Mouse (Mus musculus): ENCODE measurements at regions not wholly inside any gene's neighbourhood (a gene's known extent, or its start where the extent isn't known, plus 50 kb on each side); places are given as distances from the start of the nearest gene placed in this dataset.

DNA sequence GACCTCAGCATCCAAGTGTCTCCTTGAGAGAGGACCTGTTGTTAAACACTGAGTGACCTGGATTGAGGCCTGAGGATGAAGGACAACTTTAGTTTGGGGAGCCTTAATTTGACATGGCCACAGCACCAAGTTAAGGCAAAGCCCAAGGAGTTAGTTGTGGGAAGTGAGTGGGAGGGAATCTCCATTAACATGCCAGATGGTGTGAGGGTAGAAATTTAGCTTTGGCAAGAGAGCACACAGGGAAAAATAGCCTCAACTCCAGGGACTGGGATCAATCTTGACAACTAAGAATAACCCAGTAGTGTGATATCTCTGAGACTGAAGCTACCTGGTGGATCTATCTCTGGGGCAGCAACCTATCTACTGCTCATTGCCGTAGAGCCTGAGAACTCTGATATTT, 105.4 kb downstream of the Ahr start:
- 89% methylated on average over 1 of the region's 1 CpGs for WGBS
- Histone ChIP-seq H3K36me3 (ENCODE audit: insufficient read depth, low read length) (no peaks in the 10 kb centered on the region), H3K4me1 (ENCODE audit: insufficient read depth, low read length) (no peaks in the 10 kb centered on the region), H3K27me3 (ENCODE audit: insufficient read depth, low read length) (no peaks in the 10 kb centered on the region), H3K9me3 (ENCODE audit: low read length) (no peaks in the 10 kb centered on the region), H3K27ac (ENCODE audit: low read depth, low read length) (no peak overlapping the region), H3K4me3 (ENCODE audit: low read depth, low read length) (no peak overlapping the region), H3K9ac (replicated peaks; ENCODE audit: low read length, poor library complexity, severe bottlenecking) (no peak overlapping the region), H3K4me2 (ENCODE audit: low read depth, low read length, poor library complexity, severe bottlenecking) (no peak overlapping the region)
- ATAC-seq (ENCODE audit: low FRiP score) (no peak), DNase-seq (ENCODE audit: low spot score) (no peak)
- no peak for TF ChIP-seq CTCF (IDR thresholded peaks at IDR 0.05)

DNA sequence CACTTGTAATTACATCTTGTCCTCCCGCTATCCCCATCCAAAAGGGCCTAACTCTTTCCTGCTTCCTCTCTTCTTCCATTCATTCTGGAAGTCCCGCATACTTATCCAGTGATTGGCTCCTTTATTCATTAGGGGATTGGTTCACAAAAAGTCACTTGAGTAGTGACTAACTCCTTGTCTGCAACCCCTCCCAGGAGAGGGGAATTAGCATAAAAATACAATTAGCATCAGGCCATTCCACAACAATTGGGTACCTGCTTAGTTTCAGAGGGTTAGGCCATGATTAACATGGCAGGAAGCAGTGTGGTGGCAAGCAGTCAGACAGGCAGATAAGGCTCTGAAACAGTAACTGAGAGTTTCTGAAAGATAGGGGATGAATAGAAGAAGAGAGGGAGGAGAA, 115.6 kb downstream of the Ahr start:
- WGBS = 70% methylated on average over 2 of the region's 2 CpGs
- DNase-seq (ENCODE audit: low spot score) (no peak), ATAC-seq (ENCODE audit: low FRiP score) (no peak)

DNA sequence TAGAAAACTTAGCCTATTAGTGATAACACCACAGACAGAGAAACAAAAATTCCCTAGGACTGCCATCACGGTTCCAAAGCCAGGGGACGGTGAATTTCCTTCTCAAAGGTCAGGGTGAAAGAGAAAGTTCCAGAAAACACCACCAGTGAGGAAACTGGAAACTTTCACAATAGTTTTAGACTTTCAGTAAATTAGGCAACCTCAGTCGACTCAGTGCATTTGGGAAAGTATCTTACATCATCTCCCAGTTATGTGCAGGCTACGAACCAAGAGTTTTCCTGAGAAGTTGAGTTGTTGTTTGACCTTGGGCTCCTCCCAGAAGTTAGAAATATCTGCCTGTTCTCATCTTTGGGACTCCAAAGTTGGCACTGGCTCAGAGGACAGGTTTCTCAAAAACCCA, 116.9 kb downstream of the Ahr start:
- H3K27me3 ChIP-seq (ENCODE audit: insufficient read depth, low read length) = no peaks in the 10 kb centered on the region
- ATAC-seq (ENCODE audit: low FRiP score) (no peak), DNase-seq (ENCODE audit: low spot score) (no peak)
- H3K9ac ChIP-seq (replicated peaks; ENCODE audit: low read length, poor library complexity, severe bottlenecking) = no peak overlapping the region
- WGBS = 87% methylated on average over 4 of the region's 4 CpGs
- H3K36me3 ChIP-seq (ENCODE audit: insufficient read depth, low read length) = no peaks in the 10 kb centered on the region
- H3K4me2 ChIP-seq (ENCODE audit: low read depth, low read length, poor library complexity, severe bottlenecking) = no peak overlapping the region
- H3K27ac ChIP-seq (ENCODE audit: low read depth, low read length) = no peak overlapping the region
- no peak for TF ChIP-seq CTCF (IDR thresholded peaks at IDR 0.05)
- no peak overlapping the region for H3K4me3 ChIP-seq (ENCODE audit: low read depth, low read length)
- no peaks in the 10 kb centered on the region for H3K4me1 ChIP-seq (ENCODE audit: insufficient read depth, low read length)
- H3K9me3 ChIP-seq (ENCODE audit: low read length) = no peaks in the 10 kb centered on the region

More for the DNA sequence above, 115.6 kb downstream of the Ahr start:
- H3K4me1 ChIP-seq (ENCODE audit: insufficient read depth, low read length) = no peaks in the 10 kb centered on the region
- no peak overlapping the region for H3K4me2 ChIP-seq (ENCODE audit: low read depth, low read length, poor library complexity, severe bottlenecking)
- H3K36me3 ChIP-seq (ENCODE audit: insufficient read depth, low read length) = no peaks in the 10 kb centered on the region
- H3K9ac ChIP-seq (replicated peaks; ENCODE audit: low read length, poor library complexity, severe bottlenecking) = no peak overlapping the region
- H3K4me3 ChIP-seq (ENCODE audit: low read depth, low read length) = no peak overlapping the region
- no peak for TF ChIP-seq CTCF (IDR thresholded peaks at IDR 0.05)
- H3K9me3 ChIP-seq (ENCODE audit: low read length) = no peaks in the 10 kb centered on the region
- no peak overlapping the region for H3K27ac ChIP-seq (ENCODE audit: low read depth, low read length)
- H3K27me3 ChIP-seq (ENCODE audit: insufficient read depth, low read length) = no peaks in the 10 kb centered on the region

DNA sequence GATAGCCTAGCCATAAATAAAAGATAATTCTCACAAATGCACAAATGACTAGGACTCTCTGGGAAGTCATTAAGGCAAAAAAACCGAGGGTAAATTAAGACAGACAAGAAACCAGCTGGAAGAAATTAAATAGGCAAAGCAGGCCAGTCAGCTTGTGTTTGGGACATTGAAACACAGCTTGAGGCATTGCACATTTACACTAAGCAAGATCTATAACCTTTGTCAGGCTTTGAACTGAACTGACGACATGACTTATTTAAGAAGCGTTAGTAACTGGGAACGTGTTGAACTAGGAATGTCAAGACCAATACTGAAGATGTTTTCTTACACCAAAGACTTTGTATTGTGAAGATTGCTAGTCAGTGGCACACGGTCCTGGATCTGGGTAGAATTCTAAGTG, 118.3 kb downstream of the Ahr start:
- Histone ChIP-seq H3K4me2 (ENCODE audit: low read depth, low read length, poor library complexity, severe bottlenecking) (no peak overlapping the region), H3K27ac (ENCODE audit: low read depth, low read length) (no peak overlapping the region), H3K27me3 (ENCODE audit: insufficient read depth, low read length) (no peaks in the 10 kb centered on the region), H3K9me3 (ENCODE audit: low read length) (no peaks in the 10 kb centered on the region), H3K9ac (replicated peaks; ENCODE audit: low read length, poor library complexity, severe bottlenecking) (no peak overlapping the region), H3K36me3 (ENCODE audit: insufficient read depth, low read length) (no peaks in the 10 kb centered on the region), H3K4me1 (ENCODE audit: insufficient read depth, low read length) (no peaks in the 10 kb centered on the region), H3K4me3 (ENCODE audit: low read depth, low read length) (no peak overlapping the region)
- no peak for TF ChIP-seq CTCF (IDR thresholded peaks at IDR 0.05)
- WGBS = 58% methylated on average over 5 of the region's 5 CpGs
- ATAC-seq (ENCODE audit: low FRiP score) (0 out of 2 replicates have a peak, but pooled peaks have one; percentile 38), DNase-seq (ENCODE audit: low spot score) (no peak)

DNA sequence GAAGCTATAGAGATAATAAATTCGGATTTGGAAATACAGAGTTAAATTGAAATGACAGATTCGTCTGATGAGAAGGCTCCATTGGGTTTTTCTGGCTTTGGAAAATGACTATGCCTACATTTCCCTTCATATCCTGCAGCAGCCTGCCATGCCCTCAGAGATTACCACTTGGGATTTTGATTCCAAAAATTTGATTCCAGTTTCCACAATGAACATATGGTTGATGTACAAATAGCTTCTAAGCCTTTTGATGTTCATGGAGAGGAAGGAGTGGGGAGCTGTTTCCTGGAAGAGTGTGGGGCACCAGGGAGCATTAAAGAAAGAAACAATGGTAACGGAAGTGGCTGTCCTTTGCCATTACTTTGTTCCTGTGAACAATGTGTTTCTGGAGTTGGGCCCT, 122.1 kb downstream of the Ahr start:
- no peak for ATAC-seq (ENCODE audit: low FRiP score)
- Histone ChIP-seq H3K27ac (ENCODE audit: low read depth, low read length) (no peak overlapping the region), H3K4me3 (ENCODE audit: low read depth, low read length) (no peak overlapping the region), H3K9me3 (ENCODE audit: low read length) (no peaks in the 10 kb centered on the region), H3K4me2 (ENCODE audit: low read depth, low read length, poor library complexity, severe bottlenecking) (no peak overlapping the region), H3K4me1 (ENCODE audit: insufficient read depth, low read length) (no peaks in the 10 kb centered on the region), H3K27me3 (ENCODE audit: insufficient read depth, low read length) (no peaks in the 10 kb centered on the region), H3K9ac (replicated peaks; ENCODE audit: low read length, poor library complexity, severe bottlenecking) (no peak overlapping the region), H3K36me3 (ENCODE audit: insufficient read depth, low read length) (no peaks in the 10 kb centered on the region)
- whole genome bisulfite sequencing = 65% methylated on average over 3 of the region's 3 CpGs
- DNase-seq (ENCODE audit: low spot score) = no peak
- no peak for TF ChIP-seq CTCF (IDR thresholded peaks at IDR 0.05)

DNA sequence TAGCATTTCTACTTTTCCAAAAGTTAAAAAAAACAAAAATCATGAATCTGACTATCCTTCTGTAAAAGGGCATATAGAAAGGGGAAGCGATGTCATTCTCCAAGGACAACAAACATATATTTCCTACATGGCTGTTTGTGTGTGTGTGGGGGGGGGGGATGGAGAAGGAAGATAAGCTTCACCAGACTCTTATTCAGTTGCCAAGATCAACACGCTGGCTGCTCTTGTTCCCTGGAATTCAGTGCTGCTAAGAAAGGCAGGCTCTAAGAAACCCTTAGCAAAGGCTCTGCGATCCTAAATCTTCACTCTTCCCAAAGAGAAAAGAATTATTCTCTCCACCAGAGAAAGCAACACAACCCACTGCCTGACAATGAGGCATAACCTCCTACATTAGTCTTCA, 126.4 kb downstream of the Ahr start:
- DNase-seq (ENCODE audit: low spot score) (no peak), ATAC-seq (ENCODE audit: low FRiP score) (no peak)
- H3K9ac ChIP-seq (replicated peaks; ENCODE audit: low read length, poor library complexity, severe bottlenecking) = no peak overlapping the region
- no peaks in the 10 kb centered on the region for H3K4me1 ChIP-seq (ENCODE audit: insufficient read depth, low read length)
- H3K4me3 ChIP-seq (ENCODE audit: low read depth, low read length) = no peak overlapping the region
- no peak overlapping the region for H3K27ac ChIP-seq (ENCODE audit: low read depth, low read length)
- no peaks in the 10 kb centered on the region for H3K36me3 ChIP-seq (ENCODE audit: insufficient read depth, low read length)
- TF ChIP-seq CTCF (IDR thresholded peaks at IDR 0.05) = no peak
- WGBS = 66% methylated on average over 3 of the region's 3 CpGs
- no peaks in the 10 kb centered on the region for H3K9me3 ChIP-seq (ENCODE audit: low read length)
- no peak overlapping the region for H3K4me2 ChIP-seq (ENCODE audit: low read depth, low read length, poor library complexity, severe bottlenecking)
- H3K27me3 ChIP-seq (ENCODE audit: insufficient read depth, low read length) = no peaks in the 10 kb centered on the region

All from midbrain, postnatal 0 days (tissue).